Mouse (Mus musculus) CD4-positive, CD25-positive, alpha-beta regulatory T cell, adult 2 months (primary cell): ENCODE measurements around the gene Dusp22.

Experiments
- DNase-seq: peaks from one replicate; pipeline ENCODE4 v3.0.0-alpha.2; 2012; ENCODE audit warnings: low read depth, low spot score

The Dusp22 gene

DNA sequence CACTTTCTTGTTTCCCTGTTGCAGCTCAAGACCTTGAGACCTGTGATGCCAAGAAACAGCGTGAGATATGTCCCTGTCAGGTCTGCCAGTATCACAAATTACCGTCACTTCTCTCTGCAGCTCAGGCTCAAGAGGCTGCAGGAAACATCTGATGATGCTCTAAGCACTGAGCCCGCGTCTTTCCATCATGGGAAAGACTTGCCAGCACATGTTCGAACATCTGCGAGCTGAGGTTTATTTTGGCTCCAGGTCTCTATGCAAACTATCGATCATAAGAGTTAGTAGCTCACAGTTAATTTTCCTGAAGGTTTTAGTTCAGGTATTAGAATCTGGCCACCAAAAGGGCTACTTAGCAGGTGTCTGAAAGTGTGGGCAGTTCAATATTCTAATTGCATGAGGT is 55.3 kb downstream of the Dusp22 start:
- no peak for DNase-seq

GRCm38 (mm10) chr13:30715573-30715972 is 55.8 kb downstream of the Dusp22 start:
- DNase-seq, result no peak

DNA sequence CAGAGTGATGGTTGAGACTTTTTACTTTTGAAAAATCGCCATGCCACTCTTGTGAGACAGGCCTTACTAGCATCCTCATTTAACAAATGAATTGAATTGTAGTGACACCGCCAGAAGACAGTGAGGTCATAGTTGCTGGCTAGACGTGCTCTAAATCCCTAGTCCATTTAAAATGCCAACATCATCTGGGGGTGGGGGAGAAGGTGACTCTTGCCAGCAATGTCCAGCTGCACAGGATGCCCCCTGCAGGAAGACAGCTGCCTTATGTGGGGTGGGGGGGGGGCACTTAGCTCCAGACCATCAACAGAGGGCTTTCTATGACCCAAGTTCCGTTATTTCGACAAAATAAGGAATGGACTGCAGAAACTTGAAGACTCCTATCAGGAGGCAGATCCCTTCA is 56.8 kb downstream of the Dusp22 start:
- no peak for DNase-seq

GRCm38 (mm10) chr13:30722601-30723000 is 62.8 kb downstream of the Dusp22 start:
- no peak for DNase-seq

- DNase-seq, result no peak
Observed at GRCm38 (mm10) chr13:30723258-30723657, 63.5 kb downstream of the Dusp22 start.

DNA sequence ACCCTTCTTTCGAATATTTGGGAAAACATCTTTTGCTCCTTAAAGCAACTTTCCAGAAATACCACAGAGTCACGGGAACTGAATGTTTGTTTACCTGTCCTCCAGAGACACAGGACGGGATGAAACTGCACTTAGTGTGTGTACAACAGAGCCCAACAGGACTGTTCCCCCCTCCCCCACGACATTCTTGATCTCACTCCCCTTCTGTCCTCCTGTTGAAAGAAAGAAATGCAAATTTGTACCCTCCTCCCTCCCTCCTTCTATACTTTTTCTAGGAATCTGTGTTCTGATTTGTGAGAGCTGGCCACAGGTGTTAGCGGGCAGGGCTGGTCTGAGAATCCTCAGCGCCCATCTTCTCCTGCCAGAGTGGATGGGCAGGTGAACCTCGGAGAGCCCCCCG is 64.1 kb downstream of the Dusp22 start:
- no peak for DNase-seq

GRCm38 (mm10) chr13:30724691-30725271 is 65.0 kb downstream of the Dusp22 start:
- peak; percentile 14 for DNase-seq

DNA sequence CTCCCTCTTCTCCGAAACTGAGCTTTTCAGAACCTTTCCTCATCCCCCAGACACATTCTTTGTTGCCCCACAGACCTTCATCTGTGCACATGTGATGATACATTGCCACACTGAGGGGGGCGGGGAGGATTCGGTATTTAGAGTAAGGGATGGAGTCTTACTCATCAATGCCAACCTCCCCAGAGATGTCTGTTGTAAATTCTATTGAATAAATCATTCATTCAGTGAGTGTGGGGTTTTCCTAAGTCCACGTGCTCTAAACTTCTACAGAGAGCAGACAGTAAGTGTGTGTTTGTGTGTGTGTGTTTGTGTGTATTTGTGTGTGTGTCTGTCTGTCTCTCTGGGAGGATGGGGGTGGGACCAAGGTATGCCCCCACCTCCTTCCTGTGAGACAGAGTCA is 67.1 kb downstream of the Dusp22 start:
- DNase-seq, result no peak

DNA sequence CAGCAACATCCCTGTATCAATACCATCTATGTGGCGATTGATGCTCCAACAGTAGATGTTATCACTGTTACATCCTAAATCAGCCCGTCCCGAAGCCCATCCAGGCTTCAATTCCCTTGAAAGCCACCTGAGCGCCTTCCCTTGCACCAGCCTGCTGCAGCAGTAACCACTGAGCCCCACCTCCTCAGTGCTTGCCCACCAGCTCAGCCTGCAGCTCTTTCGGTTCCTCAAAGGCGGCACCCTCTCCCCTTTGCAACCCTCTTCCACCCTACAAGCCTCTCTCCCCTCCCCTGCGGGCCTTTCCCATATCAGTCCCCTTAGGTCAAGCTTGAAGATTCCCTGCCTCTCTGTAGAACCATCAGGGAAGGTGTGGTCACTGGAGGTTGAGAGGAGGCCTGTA is 68.4 kb downstream of the Dusp22 start:
- no peak for DNase-seq

GRCm38 (mm10) chr13:30729245-30729644 is 69.4 kb downstream of the Dusp22 start:
- DNase-seq, result no peak

- DNase-seq, result no peak
Observed at GRCm38 (mm10) chr13:30730104-30730793, 70.5 kb downstream of the Dusp22 start.

DNA sequence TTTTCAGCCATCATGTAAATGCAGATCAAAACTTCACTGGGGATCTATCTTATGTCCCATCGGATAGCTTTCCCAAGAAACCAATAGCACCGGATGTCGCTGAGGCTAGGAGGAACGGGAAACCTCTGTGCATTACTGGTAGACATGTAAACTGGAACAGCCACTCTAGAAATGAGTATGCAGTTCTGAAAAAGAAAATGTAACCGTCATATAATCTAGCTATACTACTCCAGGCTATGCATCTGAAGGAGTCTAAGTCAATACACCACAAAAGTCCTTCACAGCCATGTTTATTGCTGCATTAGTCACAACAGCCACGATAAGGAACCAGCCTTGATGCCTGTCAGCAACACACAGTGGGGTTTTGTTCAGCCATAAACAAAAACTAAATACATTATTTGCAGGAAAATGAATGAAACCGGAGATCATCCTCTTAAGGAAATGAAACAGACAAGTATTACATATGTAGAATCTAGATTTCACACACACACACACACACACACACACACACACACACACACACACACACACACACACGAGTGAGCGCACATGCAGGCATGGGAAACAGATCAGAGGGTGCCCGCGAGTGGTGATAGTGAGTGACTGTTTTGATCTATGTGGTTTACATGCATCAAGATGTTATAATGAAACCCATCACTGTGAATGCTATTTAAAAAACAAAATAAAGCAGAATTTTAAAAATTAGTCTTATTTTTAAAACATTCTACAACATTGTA is 73.1 kb downstream of the Dusp22 start:
- peak; percentile 49 for DNase-seq

DNA sequence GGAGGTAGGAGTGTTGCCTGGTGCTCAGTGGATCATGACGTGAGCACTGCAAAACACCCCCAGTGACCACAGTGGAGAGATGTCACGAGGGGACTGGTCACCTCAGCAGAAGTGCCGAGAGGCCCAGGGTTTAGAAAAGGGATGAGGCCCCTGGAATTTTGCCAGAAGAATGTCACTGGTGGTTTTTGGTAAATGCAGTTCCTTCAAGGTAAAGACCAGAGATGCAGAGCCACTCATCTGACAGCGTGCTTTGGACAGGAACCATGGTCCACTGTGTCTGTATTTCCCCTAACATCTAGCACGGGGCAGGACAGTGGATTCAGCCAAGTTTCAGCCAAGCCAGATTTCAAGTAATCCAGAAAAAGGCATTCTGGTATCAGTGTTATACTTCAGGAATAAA is 76.9 kb downstream of the Dusp22 start:
- DNase-seq, result no peak

GRCm38 (mm10) chr13:30737257-30737656 is 77.5 kb downstream of the Dusp22 start:
- DNase-seq, result no peak

- DNase-seq, result no peak
Observed at GRCm38 (mm10) chr13:30738310-30738840, 78.6 kb downstream of the Dusp22 start.

DNA sequence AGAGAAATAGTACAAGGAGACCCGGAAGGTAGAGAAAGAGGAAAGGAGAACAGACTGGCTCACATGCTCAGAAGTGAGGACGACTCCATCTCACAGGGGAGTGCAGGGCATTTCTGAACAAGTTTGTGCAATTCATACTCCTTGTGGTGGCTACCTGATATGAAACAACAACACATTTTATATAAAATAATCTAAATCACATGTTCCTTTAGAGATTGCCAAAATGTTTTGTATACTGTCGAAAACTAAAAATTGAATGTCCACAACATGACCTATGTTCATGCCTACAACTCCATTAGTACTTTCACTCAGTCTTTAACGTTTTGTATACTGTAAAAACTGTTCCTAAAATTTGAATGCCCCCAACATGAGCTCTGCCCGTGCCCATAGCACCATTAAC is 81.4 kb downstream of the Dusp22 start:
- no peak for DNase-seq

- DNase-seq, result peak; percentile 58
Observed at GRCm38 (mm10) chr13:30742411-30742970, 82.7 kb downstream of the Dusp22 start.

- no peak for DNase-seq
Observed at GRCm38 (mm10) chr13:30745121-30745520, 85.3 kb downstream of the Dusp22 start.

DNA sequence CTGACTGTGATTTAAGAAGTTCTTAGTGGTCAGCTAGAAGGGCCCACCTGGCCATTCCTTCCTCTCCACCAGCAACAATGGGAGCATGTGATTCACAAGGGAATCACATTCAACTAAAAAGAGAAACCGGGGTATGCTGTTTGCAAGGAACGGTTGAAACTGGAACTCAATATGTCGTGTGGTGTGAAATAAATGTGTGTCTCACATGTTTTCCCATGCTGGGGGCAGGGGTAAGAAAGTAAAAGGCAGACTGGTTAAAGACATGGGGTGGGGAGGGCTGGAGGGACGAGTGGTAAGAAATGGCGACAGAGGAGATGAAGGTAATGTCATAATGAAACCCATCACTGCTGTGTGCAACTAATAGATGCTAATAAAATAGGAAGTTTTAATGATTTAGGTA is 87.3 kb downstream of the Dusp22 start:
- no peak for DNase-seq

DNA sequence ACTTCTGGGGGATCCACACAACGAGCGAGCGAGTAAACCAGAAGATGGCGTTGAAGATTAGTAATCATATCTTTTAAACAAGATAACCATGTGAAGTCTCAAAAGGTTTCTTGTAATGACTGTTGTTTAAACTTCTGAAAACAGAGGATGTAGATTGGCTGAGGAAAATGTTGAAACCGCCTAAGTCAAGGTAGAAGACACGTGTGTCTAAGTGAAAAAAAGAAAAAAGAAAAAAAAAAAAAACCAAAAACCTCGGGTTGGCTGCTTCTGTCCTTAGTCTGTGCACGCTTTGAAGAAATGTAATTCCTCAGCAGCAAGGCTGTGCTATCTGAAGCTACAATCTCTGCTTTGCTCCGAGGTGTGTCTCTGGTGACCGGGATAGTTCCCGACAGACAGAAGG is 87.7 kb downstream of the Dusp22 start:
- DNase-seq, result peak; percentile 70

GRCm38 (mm10) chr13:30748321-30748720 is 88.5 kb downstream of the Dusp22 start:
- DNase-seq, result peak; percentile 75

DNA sequence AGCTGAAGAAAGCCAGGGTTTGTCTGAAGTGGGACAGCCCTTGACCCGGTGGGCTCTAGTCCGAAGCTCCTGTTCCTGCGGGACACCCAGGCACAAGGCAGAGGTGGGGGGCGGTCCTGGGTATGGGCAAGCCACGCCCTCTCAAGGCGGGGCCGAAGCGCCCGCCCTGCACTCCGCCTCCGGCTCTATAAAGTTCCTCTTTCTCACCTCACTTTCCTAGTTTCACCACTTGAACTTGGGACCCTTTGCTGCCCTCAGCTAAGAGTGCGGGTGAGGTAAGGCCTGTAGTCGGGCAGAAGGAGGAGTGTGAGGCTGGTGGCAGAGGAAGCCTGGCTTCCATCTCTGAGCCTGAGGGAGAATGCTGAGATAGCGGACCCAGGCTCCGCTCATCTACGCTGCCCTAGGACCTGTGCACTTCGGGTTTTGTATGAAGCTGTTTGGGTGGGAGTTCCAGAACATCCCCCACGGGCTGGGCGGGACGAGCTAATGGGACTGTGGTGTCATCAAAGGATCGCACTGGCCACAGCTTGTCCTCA is 89.3 kb downstream of the Dusp22 start, which contains the start of gene Irf4:
Gene Irf4, plus strand, starts transcription at position 206 of the 536 bp plus-strand sequence.
- peak; percentile 84 for DNase-seq
